Mouse (Mus musculus): ENCODE data around the gene Fam205a1. TPM values are rescaled to one million over a fixed set of nuclear protein-coding genes. Genes with fewer than 3 reads are reported as not detected.
"Not testable (repeated sequence)": the region's sequence is repeated elsewhere in the genome, so short reads cannot be mapped to it uniquely, and the experiment has no call there.

Gene Fam205a1
- 0.06 TPM in 1 of 2 replicates, not detected in the other for polyA plus RNA-seq (2016; fragmentation: Nextera tagmentation; extraction: Ambion mirVana)

GRCm38 (mm10) chr4:42853788-42854187 lies at the start of gene Fam205a1:
Gene Fam205a1, minus strand, starts transcription at chr4:42853888.
- not testable (repeated sequence) for H3K27me3 ChIP-seq; H3K4me3 ChIP-seq (replicated peaks); H3K9ac ChIP-seq (replicated peaks); H3K4me2 ChIP-seq; H3K27ac ChIP-seq; ATAC-seq (ENCODE audit: insufficient number of reproducible peaks, insufficient read depth, low FRiP score, low TSS enrichment, low read depth); H3K9me3 ChIP-seq; H3K36me3 ChIP-seq; H3K4me1 ChIP-seq (replicated peaks)
- WGBS, result 100% methylated on average over 1 of the region's 1 CpGs

GRCm38 (mm10) chr4:42902730-42903129 lies 49.0 kb upstream of the Fam205a1 start:
- Histone ChIP-seq H3K36me3 (no peaks in the 10 kb centered on the region), H3K27ac (no peak overlapping the region), H3K9me3 (no peaks in the 10 kb centered on the region), H3K4me1 (replicated peaks) (no peaks in the 10 kb centered on the region), H3K9ac (replicated peaks) (no peak overlapping the region), H3K27me3 (0 out of 2 replicates have a peak, but pooled peaks cover 3% of the 10 kb centered on the region), H3K4me2 (no peak overlapping the region), H3K4me3 (replicated peaks) (no peak overlapping the region)
- WGBS, result 90% methylated on average over 5 of the region's 5 CpGs
- ATAC-seq (ENCODE audit: insufficient number of reproducible peaks, insufficient read depth, low FRiP score, low TSS enrichment, low read depth), result no peak

GRCm38 (mm10) chr4:42902174-42902573 lies 48.5 kb upstream of the Fam205a1 start:
- no peak for ATAC-seq (ENCODE audit: insufficient number of reproducible peaks, insufficient read depth, low FRiP score, low TSS enrichment, low read depth)
- no peaks in the 10 kb centered on the region for H3K9me3 ChIP-seq
- WGBS, result 57% methylated on average over 9 of the region's 9 CpGs
- H3K36me3 ChIP-seq, result no peaks in the 10 kb centered on the region
- no peak overlapping the region for H3K4me2 ChIP-seq
- H3K4me3 ChIP-seq (replicated peaks), result no peak overlapping the region
- H3K27ac ChIP-seq, result no peak overlapping the region
- no peak overlapping the region for H3K9ac ChIP-seq (replicated peaks)
- H3K27me3 ChIP-seq, result 0 out of 2 replicates have a peak, but pooled peaks cover 3% of the 10 kb centered on the region
- H3K4me1 ChIP-seq (replicated peaks), result no peaks in the 10 kb centered on the region

GRCm38 (mm10) chr4:42900878-42901277 lies 47.2 kb upstream of the Fam205a1 start:
- no peak overlapping the region for H3K9ac ChIP-seq (replicated peaks)
- no peaks in the 10 kb centered on the region for H3K36me3 ChIP-seq
- H3K4me1 ChIP-seq (replicated peaks), result no peaks in the 10 kb centered on the region
- no peaks in the 10 kb centered on the region for H3K9me3 ChIP-seq
- no peak overlapping the region for H3K4me2 ChIP-seq
- H3K4me3 ChIP-seq (replicated peaks), result no peak overlapping the region
- H3K27ac ChIP-seq, result no peak overlapping the region
- ATAC-seq (ENCODE audit: insufficient number of reproducible peaks, insufficient read depth, low FRiP score, low TSS enrichment, low read depth), result no peak
- WGBS, result 71% methylated on average over 5 of the region's 5 CpGs
- 0 out of 2 replicates have a peak, but pooled peaks cover 3% of the 10 kb centered on the region for H3K27me3 ChIP-seq

- no peak for ATAC-seq (ENCODE audit: insufficient number of reproducible peaks, insufficient read depth, low FRiP score, low TSS enrichment, low read depth)
- Histone ChIP-seq H3K9ac (replicated peaks) (no peak overlapping the region), H3K27ac (no peak overlapping the region), H3K9me3 (no peaks in the 10 kb centered on the region), H3K27me3 (no peaks in the 10 kb centered on the region), H3K4me1 (replicated peaks) (no peaks in the 10 kb centered on the region), H3K4me3 (replicated peaks) (no peak overlapping the region), H3K36me3 (no peaks in the 10 kb centered on the region), H3K4me2 (no peak overlapping the region)
- 43% methylated on average over 3 of the region's 3 CpGs for WGBS
These were observed 45.2 kb upstream of the Fam205a1 start for GRCm38 (mm10) chr4:42898914-42899313.

GRCm38 (mm10) chr4:42895118-42895517 lies 41.4 kb upstream of the Fam205a1 start:
- no peak for ATAC-seq (ENCODE audit: insufficient number of reproducible peaks, insufficient read depth, low FRiP score, low TSS enrichment, low read depth)
- H3K27ac ChIP-seq, result no peak overlapping the region
- 84% methylated on average over 7 of the region's 7 CpGs for WGBS

GRCm38 (mm10) chr4:42891176-42891575 lies 37.5 kb upstream of the Fam205a1 start:
- ATAC-seq (ENCODE audit: insufficient number of reproducible peaks, insufficient read depth, low FRiP score, low TSS enrichment, low read depth), result no peak
- 65% methylated on average over 7 of the region's 7 CpGs for WGBS
- no peaks in the 10 kb centered on the region for H3K36me3 ChIP-seq
- H3K9ac ChIP-seq (replicated peaks), result no peak overlapping the region
- H3K4me2 ChIP-seq, result no peak overlapping the region
- no peaks in the 10 kb centered on the region for H3K9me3 ChIP-seq
- no peak overlapping the region for H3K27ac ChIP-seq
- no peaks in the 10 kb centered on the region for H3K4me1 ChIP-seq (replicated peaks)
- no peak overlapping the region for H3K4me3 ChIP-seq (replicated peaks)
- no peaks in the 10 kb centered on the region for H3K27me3 ChIP-seq

More at GRCm38 (mm10) chr4:42895118-42895517, 41.4 kb upstream of the Fam205a1 start:
- H3K9ac ChIP-seq (replicated peaks), result no peak overlapping the region
- H3K36me3 ChIP-seq, result no peaks in the 10 kb centered on the region
- H3K27me3 ChIP-seq, result no peaks in the 10 kb centered on the region
- no peak overlapping the region for H3K4me3 ChIP-seq (replicated peaks)
- no peaks in the 10 kb centered on the region for H3K9me3 ChIP-seq
- no peak overlapping the region for H3K4me2 ChIP-seq
- no peaks in the 10 kb centered on the region for H3K4me1 ChIP-seq (replicated peaks)

GRCm38 (mm10) chr4:42888806-42889205 lies 35.1 kb upstream of the Fam205a1 start:
- H3K4me1 ChIP-seq (replicated peaks), result no peaks in the 10 kb centered on the region
- 93% methylated on average over 6 of the region's 6 CpGs for WGBS
- H3K9ac ChIP-seq (replicated peaks), result no peak overlapping the region
- no peak overlapping the region for H3K4me3 ChIP-seq (replicated peaks)
- no peak overlapping the region for H3K27ac ChIP-seq
- no peaks in the 10 kb centered on the region for H3K27me3 ChIP-seq
- H3K9me3 ChIP-seq, result no peaks in the 10 kb centered on the region
- no peaks in the 10 kb centered on the region for H3K36me3 ChIP-seq
- ATAC-seq (ENCODE audit: insufficient number of reproducible peaks, insufficient read depth, low FRiP score, low TSS enrichment, low read depth), result no peak
- H3K4me2 ChIP-seq, result no peak overlapping the region

GRCm38 (mm10) chr4:42886926-42887325 lies 33.2 kb upstream of the Fam205a1 start:
- no peaks in the 10 kb centered on the region for H3K27me3 ChIP-seq
- WGBS, result 89% methylated on average over 6 of the region's 6 CpGs
- H3K4me3 ChIP-seq (replicated peaks), result no peak overlapping the region
- H3K4me1 ChIP-seq (replicated peaks), result no peaks in the 10 kb centered on the region
- H3K4me2 ChIP-seq, result no peak overlapping the region
- no peaks in the 10 kb centered on the region for H3K9me3 ChIP-seq
- H3K36me3 ChIP-seq, result no peaks in the 10 kb centered on the region
- H3K9ac ChIP-seq (replicated peaks), result no peak overlapping the region
- no peak overlapping the region for H3K27ac ChIP-seq
- no peak for ATAC-seq (ENCODE audit: insufficient number of reproducible peaks, insufficient read depth, low FRiP score, low TSS enrichment, low read depth)

GRCm38 (mm10) chr4:42880677-42880948 lies 26.9 kb upstream of the Fam205a1 start:
- no peaks in the 10 kb centered on the region for H3K27me3 ChIP-seq
- H3K36me3 ChIP-seq, result no peaks in the 10 kb centered on the region
- H3K4me1 ChIP-seq (replicated peaks), result no peaks in the 10 kb centered on the region
- 67% methylated on average over 1 of the region's 1 CpGs for WGBS
- no peak overlapping the region for H3K27ac ChIP-seq
- no peak overlapping the region for H3K4me3 ChIP-seq (replicated peaks)
- H3K9me3 ChIP-seq, result no peaks in the 10 kb centered on the region
- ATAC-seq (ENCODE audit: insufficient number of reproducible peaks, insufficient read depth, low FRiP score, low TSS enrichment, low read depth), result no peak
- H3K4me2 ChIP-seq, result no peak overlapping the region
- no peak overlapping the region for H3K9ac ChIP-seq (replicated peaks)

GRCm38 (mm10) chr4:42879829-42880676 lies 26.4 kb upstream of the Fam205a1 start:
- Histone ChIP-seq H3K4me3 (replicated peaks) (no peak overlapping the region), H3K4me2 (no peak overlapping the region), H3K27me3 (no peaks in the 10 kb centered on the region), H3K4me1 (replicated peaks) (no peaks in the 10 kb centered on the region), H3K36me3 (no peaks in the 10 kb centered on the region), H3K27ac (no peak overlapping the region), H3K9me3 (no peaks in the 10 kb centered on the region), H3K9ac (replicated peaks) (no peak overlapping the region)
- no peak for ATAC-seq (ENCODE audit: insufficient number of reproducible peaks, insufficient read depth, low FRiP score, low TSS enrichment, low read depth)
- 77% methylated on average over 16 of the region's 16 CpGs for WGBS

- Histone ChIP-seq H3K4me3 (replicated peaks) (no peak overlapping the region), H3K4me2 (no peak overlapping the region), H3K27ac (no peak overlapping the region), H3K36me3 (no peaks in the 10 kb centered on the region), H3K9me3 (no peaks in the 10 kb centered on the region), H3K4me1 (replicated peaks) (no peaks in the 10 kb centered on the region), H3K27me3 (no peaks in the 10 kb centered on the region), H3K9ac (replicated peaks) (no peak overlapping the region)
- 78% methylated on average over 2 of the region's 2 CpGs for WGBS
- ATAC-seq (ENCODE audit: insufficient number of reproducible peaks, insufficient read depth, low FRiP score, low TSS enrichment, low read depth), result no peak
These were observed 24.0 kb upstream of the Fam205a1 start for GRCm38 (mm10) chr4:42877657-42878056.
